Mouse (Mus musculus) right cerebral cortex, adult 2 months (tissue): ENCODE results near the gene Gm10300.

ENCODE experiments used
- DNase-seq, 2 experiments: peaks; one replicate each; pipeline ENCODE4 v3.0.0; 2021 to 2022; ENCODE audit warnings: low spot score in 2 of 2

Gene Gm10300

GRCm38 (mm10) chr4:132051321-132052275, 22.9 kb upstream of the Gm10300 start:
- no peak for DNase-seq

DNA sequence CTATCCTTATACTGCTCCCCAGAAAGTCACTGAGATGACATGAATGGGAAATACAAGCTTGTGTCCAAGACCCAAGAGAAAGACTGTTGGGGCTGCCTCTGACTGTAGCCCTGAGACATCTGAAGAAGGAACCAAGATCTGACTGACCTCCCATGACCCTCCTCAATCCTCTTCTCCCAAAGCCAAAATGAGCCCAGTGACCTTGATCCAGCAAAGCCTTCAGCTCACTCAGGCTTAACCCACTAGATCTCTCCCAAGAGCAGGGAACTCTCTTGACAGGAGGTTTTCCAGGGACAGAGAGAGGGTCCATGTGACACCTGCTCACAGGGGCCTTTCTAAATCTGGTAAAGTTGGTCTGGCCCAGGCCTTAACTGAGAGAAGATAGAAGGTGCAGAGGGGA, 17.2 kb upstream of the Gm10300 start:
- no peak for DNase-seq

- DNase-seq = no peak
Measured at GRCm38 (mm10) chr4:132059541-132059940, 15.0 kb upstream of the Gm10300 start.

DNA sequence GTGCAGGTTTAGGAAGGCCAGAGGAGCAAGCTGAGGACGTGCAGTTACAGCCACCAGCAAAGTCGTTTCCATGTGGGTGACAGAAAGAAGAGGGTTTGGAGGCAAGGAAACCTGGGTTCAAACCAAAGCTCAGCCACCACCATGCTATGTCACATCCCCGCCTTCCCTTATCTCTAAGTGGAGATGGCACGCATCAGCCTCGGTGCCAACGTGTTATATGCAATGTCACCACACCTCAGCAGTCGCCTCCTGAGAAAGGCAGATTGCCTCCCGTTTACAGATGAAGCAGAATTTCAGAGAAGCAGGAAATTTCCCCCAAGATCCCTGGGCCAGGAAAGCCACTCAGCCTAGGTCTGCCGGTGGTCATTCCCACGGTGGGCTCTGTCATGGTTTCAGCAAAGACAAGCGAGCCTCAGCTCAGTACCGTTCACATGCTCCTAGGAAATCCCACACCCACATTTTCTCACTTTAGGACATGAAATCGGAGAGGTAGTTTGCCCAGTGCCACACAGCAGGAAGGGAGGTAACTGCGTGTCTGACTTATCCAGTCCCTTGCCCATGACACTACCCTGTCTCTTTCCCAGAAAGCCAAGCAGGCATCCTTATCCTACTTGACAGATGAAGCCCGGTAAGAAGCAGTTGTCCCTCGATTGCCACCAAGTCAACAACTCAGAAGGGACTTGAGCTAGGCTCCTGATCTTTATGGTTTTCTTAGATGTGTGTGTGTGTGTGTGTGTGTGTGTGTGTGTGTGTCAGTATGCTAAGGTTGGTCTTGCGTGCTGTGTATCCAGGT, 14.3 kb upstream of the Gm10300 start:
- no peak for DNase-seq

DNA sequence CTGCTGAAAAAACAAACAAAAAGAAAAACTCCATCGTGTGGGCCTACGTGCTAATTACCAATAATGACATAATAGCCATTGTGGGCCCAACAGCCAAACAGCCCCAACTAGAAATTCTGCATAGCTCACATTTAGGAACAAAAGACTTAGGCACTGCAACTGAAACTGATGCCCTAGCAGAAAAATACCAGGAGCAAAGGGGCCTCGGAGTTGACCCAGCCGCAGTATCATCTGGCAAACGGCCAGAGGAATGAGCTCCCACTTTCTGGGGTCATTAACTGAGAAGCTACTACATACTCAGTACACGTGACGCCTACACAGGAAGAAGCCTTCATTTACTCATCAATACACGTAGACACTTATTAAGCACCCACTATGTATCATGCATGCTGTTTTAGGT, 12.2 kb upstream of the Gm10300 start:
- DNase-seq = no peak

- no peak for DNase-seq
Measured at GRCm38 (mm10) chr4:132062934-132063884, 11.3 kb upstream of the Gm10300 start.

DNA sequence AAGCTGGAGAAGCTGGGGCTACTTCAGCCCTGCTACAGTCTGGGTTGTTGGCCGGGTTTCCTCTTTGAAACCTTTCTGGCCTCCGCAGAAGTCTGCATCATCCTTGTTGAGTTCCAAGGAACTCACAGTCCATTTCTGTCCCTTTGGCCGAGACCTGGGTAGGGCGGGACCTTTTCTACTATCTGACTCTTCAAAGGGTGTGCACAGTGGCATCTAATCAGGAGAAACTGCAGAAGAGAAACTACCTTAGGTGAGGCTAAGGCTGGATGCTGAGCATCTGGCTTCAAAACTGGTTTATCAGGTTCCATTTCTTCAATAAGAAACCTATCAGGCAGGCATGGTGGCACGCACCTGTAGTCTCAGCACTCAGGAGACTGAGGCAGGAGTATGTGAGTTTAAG, 9.9 kb upstream of the Gm10300 start:
- no peak for DNase-seq

GRCm38 (mm10) chr4:132065578-132065977, 8.9 kb upstream of the Gm10300 start:
- DNase-seq = no peak

DNA sequence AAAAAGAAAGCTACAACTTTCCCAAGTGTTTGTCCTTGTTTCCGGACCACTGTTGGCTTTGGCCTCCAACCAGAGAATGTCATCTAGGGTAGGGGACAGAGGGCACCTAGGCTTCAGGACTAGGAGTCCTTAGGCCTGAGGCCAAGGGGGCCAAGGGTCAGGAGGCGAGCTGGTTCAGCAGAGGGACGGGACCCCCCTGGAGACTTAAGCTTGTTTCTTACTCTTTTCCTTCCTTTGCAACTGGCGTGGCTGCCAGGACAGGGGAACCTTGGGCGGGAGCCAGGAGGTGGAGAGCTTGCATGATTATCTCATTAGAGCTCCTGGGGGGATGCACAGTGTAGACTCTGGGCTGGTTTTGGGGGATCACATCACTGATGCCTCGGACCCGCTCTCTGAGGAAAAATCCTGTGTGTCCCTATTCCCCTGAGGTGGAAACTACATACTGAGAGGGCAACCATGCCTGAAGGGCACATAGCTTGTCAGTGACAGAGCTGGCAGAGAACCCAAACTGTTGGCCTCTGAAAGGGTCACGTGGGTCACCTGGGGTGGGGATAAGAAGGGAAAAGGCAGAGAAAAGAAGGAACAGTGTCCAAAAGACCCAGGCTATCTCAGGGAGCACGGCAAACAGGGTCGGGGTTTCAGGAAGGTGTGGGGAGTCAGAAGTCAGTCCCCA, 8.3 kb upstream of the Gm10300 start:
- DNase-seq = no peak

GRCm38 (mm10) chr4:132067112-132067937, 7.2 kb upstream of the Gm10300 start:
- no peak for DNase-seq

DNA sequence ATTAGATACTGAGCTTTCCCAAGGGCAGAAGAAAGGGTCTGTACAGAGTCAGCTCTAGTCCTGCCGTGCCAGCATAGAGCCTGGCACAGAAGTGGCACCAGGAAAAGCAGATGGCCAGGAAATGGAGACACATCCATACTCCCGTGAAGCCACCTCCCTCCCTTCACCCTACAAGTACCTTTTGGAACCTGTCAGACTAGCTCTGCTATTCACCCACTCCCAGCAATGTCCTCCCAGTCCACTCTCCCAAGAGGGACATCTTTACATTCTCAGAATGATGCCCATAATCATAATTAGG, 6.6 kb upstream of the Gm10300 start:
- no peak for DNase-seq

GRCm38 (mm10) chr4:132071674-132072073, 2.8 kb upstream of the Gm10300 start:
- DNase-seq = no peak

GRCm38 (mm10) chr4:132072156-132072555, 2.3 kb upstream of the Gm10300 start:
- DNase-seq = no peak

DNA sequence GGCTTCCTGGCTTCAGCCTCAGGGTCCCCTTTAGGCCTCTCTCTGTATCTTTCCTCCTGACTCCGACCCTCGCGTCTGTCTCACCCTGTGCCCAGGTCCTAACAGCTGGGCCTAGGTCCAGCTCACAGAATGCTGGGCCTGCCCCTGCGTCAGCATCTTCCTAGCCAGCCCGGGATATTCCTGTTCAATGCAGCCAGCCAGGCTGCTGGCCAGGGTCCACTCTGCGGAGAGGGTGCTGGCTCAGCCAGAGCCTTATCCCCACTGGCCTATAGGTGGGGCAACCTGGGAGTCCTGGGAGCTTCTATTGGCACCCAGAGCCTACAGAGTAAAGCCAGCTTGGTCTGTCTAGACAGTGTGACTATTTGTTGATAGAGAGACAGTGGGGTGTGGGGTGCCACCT, 1.6 kb upstream of the Gm10300 start:
- no peak for DNase-seq

- peak; percentile 94 to 96 for DNase-seq
Measured at GRCm38 (mm10) chr4:132074933-132075769, 654 bp downstream of the Gm10300 start, which contains the start of gene Epb41. Epb41 (minus strand) TSS chr4:132075321.

DNA sequence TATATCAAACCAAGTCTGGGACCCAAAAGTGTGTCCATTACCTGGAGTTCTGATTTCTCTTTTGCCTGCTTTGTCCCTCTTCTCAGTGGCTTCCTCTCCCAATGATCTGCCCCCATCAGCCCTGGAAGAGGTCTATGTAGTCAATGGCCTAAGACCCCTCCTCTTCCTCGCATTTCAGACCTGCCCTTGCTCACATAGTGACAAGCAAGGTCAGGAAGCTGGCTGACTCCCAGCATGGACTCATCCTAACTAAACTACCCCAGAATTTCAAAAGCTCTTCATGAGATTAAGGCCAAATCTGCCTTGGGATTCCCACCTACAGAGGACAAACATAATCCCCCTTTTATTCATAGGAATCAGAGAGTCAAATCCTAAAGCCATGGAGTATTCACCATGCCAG, 1.3 kb downstream of the Gm10300 start:
- no peak for DNase-seq

DNA sequence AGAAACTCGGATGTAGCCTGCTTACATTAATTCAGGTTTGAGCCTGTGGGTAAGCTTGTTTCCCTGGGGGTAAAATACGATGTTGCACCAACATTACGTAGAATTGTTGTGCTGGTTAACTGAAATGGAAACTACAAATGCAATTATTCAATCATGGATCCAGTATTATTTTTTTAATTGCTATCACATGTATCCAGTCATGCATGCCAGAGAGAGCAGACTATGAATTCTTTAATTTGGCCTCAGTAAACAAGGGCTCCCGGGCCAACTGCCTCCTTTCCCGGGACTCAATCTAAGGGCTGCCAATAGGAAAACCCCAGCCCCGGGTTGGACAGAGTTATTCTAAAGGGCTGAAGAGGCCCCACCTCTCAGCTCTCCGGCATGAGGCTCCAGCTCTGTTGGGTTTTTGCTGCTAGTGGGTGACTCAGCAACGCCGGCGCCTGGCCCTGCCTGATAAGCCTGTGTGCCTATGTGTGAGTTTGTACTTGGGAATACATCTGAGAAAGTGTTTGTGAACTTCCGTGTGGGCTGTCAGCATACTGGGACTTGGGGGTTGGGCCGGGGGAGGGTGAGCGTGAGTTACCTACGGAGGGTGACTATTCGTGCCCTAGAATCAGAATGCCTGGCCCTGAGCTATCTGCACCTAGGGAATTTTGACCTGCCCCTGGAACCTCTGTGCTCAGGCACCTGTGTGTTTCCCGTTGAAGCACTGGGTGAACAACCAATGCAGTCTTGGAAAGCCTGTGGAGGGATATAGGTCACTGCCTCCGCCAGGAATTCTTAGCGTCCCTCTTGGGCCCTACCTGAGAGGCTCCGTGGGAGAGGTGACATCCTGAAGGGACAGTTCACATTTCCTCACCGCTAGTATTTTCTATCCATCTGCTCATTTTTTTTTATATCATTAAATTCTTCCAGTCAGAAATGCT, 2.2 kb downstream of the Gm10300 start:
- DNase-seq = peak; percentile 53 to 71

DNA sequence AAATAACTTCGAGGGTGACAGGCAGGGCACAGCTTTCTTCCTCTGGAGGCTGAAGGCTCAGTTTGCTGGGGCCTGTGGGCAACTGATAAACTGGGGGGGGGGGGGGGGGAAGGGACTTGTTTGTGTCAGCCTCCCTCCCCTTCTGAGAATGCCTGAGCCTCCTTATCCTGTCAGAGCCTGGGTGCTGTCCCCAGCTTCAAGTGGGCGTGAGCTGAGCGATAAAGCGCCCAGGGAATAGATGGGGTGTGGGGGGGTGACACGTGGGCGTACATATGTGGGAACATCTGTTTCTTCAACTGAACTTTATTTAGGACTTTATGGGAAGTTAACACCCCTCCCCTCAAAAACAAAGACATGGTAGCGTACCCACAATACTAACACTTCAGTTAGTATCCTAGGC, 2.9 kb downstream of the Gm10300 start:
- peak in 1 of 2 experiments; percentile 25 for DNase-seq
